Mouse (Mus musculus) kidney, adult 11 months (tissue): Measurements from ENCODE around the gene Prkag1.
A peak's percentile ranks its signal among the peaks of the same experiment; 100 is the strongest.
"Not testable (repeated sequence)": the region's sequence is repeated elsewhere in the genome, so short reads cannot be mapped to it uniquely, and the experiment has no call there.

Experiments
- DNase-seq: peaks from one replicate; pipeline ENCODE4 v3.0.0; 2022

The Prkag1 gene

DNA sequence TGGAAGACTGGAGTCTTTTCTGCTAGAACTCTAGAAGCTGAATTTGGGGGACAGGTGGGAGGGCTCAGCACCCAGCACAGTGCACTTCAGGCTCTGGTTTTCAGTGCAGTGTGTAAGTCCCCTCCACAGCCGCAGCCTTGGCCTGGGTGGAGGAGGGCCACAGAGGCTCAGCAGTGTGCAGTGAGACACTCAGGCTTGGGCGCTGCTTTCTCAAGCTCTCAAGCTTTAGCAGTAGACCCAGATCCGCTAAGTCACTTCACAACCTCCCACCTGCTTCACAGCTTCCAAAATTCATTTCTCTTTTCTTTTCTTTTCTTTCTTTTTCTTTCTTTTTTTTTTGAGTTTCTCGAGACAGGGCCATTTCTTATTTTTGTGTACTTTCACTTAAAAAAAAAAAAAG is 10.4 kb downstream of the Prkag1 start:
- no peak for DNase-seq

DNA sequence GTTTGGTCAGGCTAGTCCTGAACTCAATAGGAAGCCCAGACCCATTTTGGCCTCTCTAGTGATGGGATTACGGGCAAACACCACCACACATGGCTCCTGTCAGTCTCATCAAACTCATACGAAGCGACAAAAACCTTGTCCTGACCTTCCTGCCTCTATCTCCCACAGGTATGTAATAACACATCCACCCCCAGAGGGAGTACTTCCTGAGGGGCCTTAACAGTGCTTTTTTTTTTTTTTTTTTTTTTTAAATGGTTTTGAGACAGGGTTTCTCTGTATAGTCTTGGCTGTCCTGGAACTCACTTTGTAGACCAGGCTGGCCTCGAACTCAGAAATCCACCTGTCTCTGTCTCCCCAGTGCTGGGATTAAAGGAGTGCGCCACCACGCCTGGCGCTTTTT is 13.2 kb downstream of the Prkag1 start:
- DNase-seq: no peak

- DNase-seq: no peak
Observed at GRCm38 (mm10) chr15:98812741-98813424, 18.4 kb downstream of the Prkag1 start.

DNA sequence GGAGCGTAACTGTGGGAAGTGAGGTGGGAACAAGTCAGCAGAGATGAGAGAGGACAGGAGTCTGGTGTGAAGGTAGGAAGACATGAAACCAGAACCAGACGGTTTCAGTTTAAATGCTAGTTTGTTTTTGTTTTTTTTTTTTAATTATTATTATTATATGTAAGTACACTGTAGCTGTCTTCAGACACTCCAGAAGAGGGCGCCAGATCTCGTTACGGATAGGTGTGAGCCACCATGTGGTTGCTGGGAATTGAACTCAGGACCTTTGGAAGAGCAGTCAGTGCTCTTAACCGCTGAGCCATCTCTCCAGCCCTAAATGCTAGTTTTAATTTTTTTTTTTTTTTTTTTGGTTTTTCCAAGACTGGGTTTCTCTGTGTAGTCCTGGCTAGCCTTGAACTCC is 21.1 kb downstream of the Prkag1 start:
- not testable (repeated sequence) for DNase-seq

- no peak for DNase-seq
Observed at GRCm38 (mm10) chr15:98809390-98809789, 21.9 kb downstream of the Prkag1 start, which contains the start of gene Ddn. Ddn (minus strand) TSS chr15:98809490.

DNA sequence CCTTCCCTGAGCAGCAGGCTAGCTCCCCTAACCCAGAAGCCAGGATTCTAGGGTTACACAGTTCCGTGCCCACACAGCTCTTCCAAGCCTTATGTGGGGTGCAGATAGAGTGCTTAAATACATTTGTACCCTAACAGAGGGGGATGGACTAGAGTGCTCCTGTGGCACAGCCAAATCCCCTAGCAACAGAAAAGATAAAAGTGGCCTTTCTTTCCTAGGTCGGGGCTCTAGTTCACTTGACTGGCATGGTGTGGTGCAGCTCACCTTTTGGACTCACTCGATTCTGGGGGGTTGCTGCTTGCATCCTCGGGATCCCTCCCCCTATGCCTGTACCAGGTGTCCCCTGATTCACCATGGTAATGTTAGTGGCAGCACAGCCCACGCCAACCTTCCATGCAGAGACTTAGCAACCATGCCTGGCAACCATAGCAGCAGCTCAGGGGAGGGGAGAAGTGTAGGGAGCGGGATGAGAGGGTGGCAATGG is 22.6 kb downstream of the Prkag1 start:
- DNase-seq: no peak

- DNase-seq: no peak
Observed at GRCm38 (mm10) chr15:98807895-98808650, 23.2 kb downstream of the Prkag1 start.

DNA sequence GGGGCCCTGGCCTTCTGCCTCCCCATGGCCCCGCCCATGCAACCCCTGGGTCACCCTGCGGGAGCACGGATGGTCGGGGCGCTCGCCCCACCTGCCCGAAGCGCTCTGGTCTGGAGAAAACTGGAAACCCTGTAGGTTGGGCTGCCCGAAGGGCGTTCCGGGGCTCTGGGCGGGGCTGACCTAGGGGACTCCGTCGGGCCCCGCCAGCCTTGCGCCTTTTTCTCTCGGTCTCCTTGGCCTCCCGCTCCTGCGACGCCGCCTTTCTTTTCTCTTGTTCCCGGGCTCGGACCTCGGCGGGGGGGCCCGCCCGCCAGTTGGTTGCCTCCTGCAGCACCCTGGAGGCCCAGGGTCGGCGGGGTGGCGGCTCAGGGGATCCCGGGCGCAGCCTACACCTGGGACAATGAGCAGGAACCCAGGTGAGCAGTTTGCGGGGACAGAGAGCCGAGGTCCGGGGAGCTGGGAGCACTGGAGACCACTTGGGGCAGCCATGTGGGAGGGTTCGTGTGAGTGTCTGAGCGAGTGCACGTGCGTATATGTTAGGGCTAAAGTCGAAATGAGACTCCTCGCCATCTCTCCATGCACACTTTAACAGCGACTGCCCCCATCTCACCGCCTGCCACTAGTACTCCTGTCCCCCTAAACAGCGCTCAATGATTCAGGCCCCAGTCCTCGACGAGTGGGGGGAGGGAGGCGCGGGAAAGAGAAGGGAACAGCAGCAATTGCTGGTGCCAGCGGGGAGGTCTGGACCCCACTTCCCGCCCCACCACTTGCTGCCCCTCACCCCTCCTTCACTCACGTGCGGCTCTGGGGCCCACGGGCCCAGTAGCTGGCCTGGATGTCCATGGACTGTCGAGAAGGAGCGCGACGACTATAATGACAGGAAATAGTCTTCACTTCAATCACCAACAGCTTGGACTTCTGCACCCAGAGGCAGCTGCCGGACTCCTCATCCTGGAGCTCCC is 24.2 kb downstream of the Prkag1 start:
- peak; percentile 26 for DNase-seq

DNA sequence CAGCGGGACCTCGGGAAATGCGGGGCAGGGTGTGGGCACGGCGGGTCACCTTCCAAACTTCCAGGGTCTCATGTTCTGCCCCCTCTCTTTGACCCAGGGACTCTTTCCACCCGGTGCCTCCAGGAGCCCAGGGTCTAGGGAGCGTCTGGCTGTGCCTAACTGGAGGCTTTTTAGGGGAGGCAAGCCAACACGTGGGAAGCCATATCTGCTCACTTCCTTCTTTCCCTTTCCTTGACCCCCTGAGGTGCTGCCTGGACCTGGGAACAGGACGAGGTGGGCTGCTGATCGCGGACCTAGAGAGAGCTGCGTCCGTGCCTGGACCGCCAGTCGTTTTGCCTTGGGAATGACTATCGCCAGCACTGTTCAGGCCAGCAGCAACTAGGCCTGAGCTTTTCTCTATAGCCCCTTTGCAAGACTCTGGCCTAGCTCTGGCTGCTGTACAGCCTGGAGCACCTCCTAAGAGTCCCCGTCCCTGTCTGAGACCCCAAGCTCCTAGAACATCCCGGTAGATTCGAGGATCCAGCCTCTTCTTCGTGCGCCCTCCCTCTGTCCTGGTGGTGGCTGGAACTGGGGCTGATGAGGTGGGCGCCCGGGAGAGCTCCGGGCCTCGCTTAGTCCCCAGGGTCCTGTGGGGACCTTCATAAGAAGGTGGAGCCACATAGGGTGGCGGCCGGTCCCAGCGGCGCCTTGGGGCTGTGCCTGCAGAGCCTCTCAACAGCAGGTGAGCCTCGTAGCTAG is 25.1 kb downstream of the Prkag1 start:
- no peak for DNase-seq

DNA sequence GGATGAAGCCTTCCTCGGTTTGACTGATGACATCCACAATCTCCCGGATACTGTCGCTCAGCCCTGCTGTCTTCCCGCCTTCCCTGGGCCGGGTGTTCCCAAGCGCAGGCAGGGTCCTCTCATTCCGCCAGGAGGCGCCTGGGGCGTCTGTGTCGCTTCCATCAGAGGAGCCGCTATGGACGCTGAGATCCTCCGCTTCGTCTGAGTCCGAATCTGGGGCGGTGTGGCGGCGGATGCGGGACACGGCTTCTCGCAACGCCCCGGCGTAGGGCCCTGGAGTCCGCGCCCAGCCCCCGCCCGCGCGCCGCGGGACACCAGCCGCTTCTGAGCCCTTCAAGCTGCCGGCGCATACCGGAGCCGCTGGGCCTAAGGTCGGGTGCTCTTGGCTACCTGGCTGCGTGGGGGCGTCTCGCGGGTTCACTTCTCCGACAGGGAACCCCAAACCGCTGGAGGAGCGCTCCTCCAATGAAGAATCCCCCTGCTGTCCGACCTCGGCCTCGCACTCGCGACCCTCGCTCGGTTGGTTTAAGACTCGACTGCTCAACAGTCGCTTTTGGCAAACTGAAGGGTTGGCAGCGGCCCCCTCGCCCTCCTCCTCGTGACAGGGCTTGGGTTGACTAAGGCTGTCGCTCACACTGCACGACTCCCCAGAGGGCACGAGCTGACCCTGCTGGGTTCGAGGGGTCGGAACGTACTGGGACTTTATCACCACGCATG is 25.8 kb downstream of the Prkag1 start:
- peak; percentile 41 for DNase-seq

- DNase-seq: peak; percentile 71
Observed at GRCm38 (mm10) chr15:98804054-98804453, 27.3 kb downstream of the Prkag1 start.

GRCm38 (mm10) chr15:98802926-98803325 is 28.4 kb downstream of the Prkag1 start:
- DNase-seq: peak; percentile 57

DNA sequence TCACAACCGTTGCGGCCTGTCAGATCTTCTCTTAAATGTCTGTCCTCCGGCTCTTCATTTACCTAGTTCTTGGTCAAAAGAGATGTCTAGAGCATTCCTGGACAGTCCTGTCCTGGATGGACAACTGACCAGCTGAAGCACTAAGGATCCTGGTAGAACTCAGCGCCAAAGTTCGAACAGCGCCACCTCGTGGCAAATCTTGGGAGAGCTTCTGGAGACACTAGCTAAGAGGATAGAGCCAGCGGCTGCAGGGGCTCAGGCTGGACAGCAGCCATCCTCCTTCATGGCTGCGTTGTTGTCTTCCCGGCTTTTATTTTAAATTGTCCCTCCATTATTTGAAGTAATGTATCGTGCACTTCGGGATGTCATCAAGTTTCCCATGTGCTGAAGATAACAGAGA is 31.9 kb downstream of the Prkag1 start:
- peak; percentile 50 for DNase-seq

DNA sequence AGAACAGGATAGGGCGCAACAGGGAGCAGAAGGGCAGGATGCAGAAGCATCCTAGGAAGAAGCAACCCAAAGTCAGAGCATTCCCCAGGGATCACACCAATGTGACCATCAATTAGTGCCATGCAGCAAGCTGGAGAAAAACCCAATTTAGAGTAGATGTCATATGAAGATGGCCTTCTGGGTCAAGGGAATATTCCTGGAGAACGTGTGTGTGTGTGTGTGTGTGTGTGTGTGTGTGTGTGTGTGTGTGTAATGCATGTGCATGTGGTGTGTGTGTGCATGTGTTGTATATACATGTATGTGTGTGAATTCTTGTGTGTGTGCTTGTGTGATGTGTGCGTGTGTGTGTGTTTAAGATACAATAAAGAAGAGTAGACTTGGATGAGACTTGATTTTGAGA is 32.4 kb downstream of the Prkag1 start:
- no peak for DNase-seq

- DNase-seq: no peak
Observed at GRCm38 (mm10) chr15:98797835-98798492, 33.4 kb downstream of the Prkag1 start.

- no peak for DNase-seq
Observed at GRCm38 (mm10) chr15:98796803-98797595, 34.3 kb downstream of the Prkag1 start.

GRCm38 (mm10) chr15:98793141-98793698 is 38.1 kb downstream of the Prkag1 start:
- DNase-seq: no peak

- DNase-seq: no peak
Observed at GRCm38 (mm10) chr15:98792233-98793020, 38.9 kb downstream of the Prkag1 start.

DNA sequence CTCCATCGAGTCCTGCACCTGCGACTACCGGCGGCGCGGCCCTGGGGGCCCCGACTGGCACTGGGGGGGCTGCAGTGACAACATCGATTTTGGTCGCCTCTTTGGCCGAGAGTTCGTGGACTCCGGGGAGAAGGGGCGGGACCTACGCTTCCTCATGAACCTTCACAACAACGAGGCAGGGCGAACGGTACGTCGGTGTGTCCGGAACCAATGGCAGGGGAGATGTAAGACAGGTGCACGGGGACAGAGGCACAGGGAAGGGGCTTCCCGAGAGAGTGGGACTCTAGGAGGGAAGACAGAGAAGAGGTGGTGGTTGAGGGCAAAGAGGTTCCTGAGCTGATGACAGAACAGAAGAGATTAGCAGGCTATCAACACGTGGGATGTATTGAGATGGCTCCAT is 39.5 kb downstream of the Prkag1 start:
- no peak for DNase-seq
